Mouse (Mus musculus) forebrain, postnatal 0 days (tissue): ENCODE data around the gene Gfap. TPM values are rescaled to one million over a fixed set of nuclear protein-coding genes. Genes with fewer than 3 reads are reported as not detected.

Experiments
- ATAC-seq: fragments of 200-750 bp; cut with Nextera tagmentation; 2 replicates; pipeline ENCODE4 v1.8.0; 2017; ENCODE audit warnings: mild to moderate bottlenecking, moderate library complexity
- DNase-seq: peaks from one replicate; pipeline ENCODE4 v3.0.0-alpha.2; 2015
- H3K27ac ChIP-seq: fragments of 300-500 bp; sonication (generic); 2 replicates; pipeline ENCODE4 v1.5.1; 2014; ENCODE audit warnings: low read depth, mild to moderate bottlenecking, antibody characterized with exemption, low read length, moderate library complexity, mixed read lengths
- H3K27me3 ChIP-seq: fragments of 300-500 bp; sonication (generic); 2 replicates; pipeline ENCODE4 v1.6.1; 2014; ENCODE audit warnings: mild to moderate bottlenecking, low read length, mixed read lengths; ENCODE audit not compliant: insufficient read depth
- H3K36me3 ChIP-seq: fragments of 300-500 bp; sonication (generic); 2 replicates; pipeline ENCODE4 v1.6.1; 2014; ENCODE audit warnings: mild to moderate bottlenecking, moderate library complexity; ENCODE audit not compliant: insufficient read depth
- H3K4me1 ChIP-seq: fragments of 300-500 bp; sonication (generic); 2 replicates; pipeline ENCODE4 v1.6.1; 2014; ENCODE audit warnings: antibody characterized with exemption; ENCODE audit not compliant: insufficient read depth
- H3K4me2 ChIP-seq: fragments of 300-500 bp; sonication (generic); 2 replicates; pipeline ENCODE4 v1.6.1; 2014; ENCODE audit warnings: low read depth, mild to moderate bottlenecking, moderate library complexity
- H3K4me3 ChIP-seq: fragments of 300-500 bp; sonication (generic); 2 replicates; pipeline ENCODE4 v1.5.1; 2014; ENCODE audit warnings: low read depth, low read length, mixed read lengths
- H3K9ac ChIP-seq: fragments of 300-500 bp; sonication (generic); 2 replicates; pipeline ENCODE4 v1.6.1; 2014; ENCODE audit warnings: mild to moderate bottlenecking
- H3K9me3 ChIP-seq: fragments of 300-500 bp; sonication (generic); 2 replicates; pipeline ENCODE4 v1.6.1; 2016; ENCODE audit warnings: low read length
- CTCF ChIP-seq: sonication (generic); IDR thresholded peaks from 2 replicates; pipeline ENCODE4 v1.5.1; 2016; ENCODE audit warnings: antibody characterized with exemption, control low read depth, low read depth
- WGBS: fragments of 180-500 bp; shearing (Covaris S2); extraction: QIAGEN DNeasy Blood & Tissue Kit; methylation state at CpG from one replicate; pipeline ENCODE4 v1.1.7; 2014; 5-methylcytosine and 5-hydroxymethylcytosine counted together
- polyA plus RNA-seq: library from polyadenylated mRNA; unstranded; fragments of >200 nt; fragmentation: Nextera tagmentation; extraction: Ambion mirVana; gene quantifications from 2 replicates; pipeline ENCODE4 v1.2.1, GENCODE M21; 2015
- total RNA-seq: library from RNA; depleted of rRNA; stranded (reverse); fragments of >200 nt; gene quantifications from 2 replicates; pipeline ENCODE4 v1.2.3, GENCODE M21; 2014

The Gfap gene
- total and polyA plus RNA-seq, 2 experiments from 2014 or later = 44.4 to 52.6 TPM

- peak; percentile 51; the same call in 1 of the 2 replicates for ATAC-seq
- no peak overlapping the region for H3K9ac ChIP-seq
- no peaks in the 10 kb centered on the region for H3K9me3 ChIP-seq
- H3K36me3 ChIP-seq = peaks cover 77% of the 10 kb centered on the region
- no peak overlapping the region for H3K27ac ChIP-seq
- WGBS = 76% methylated on average over 8 of the region's 8 CpGs
- no peak for TF ChIP-seq CTCF
- peak; percentile 22 for DNase-seq
- H3K4me1 ChIP-seq = no peaks in the 10 kb centered on the region
- no peaks in the 10 kb centered on the region for H3K27me3 ChIP-seq
- H3K4me2 ChIP-seq = no peak overlapping the region
- no peak overlapping the region for H3K4me3 ChIP-seq
Observed at GRCm38 (mm10) chr11:102859933-102860332, 40.8 kb downstream of the Gfap start.

GRCm38 (mm10) chr11:102858951-102859350 is 41.8 kb downstream of the Gfap start:
- no peaks in the 10 kb centered on the region for H3K4me1 ChIP-seq
- H3K4me3 ChIP-seq = no peak overlapping the region
- ATAC-seq (peak; percentile 20; the same call in 1 of the 2 replicates), DNase-seq (no peak)
- H3K27ac ChIP-seq = no peak overlapping the region
- no peak overlapping the region for H3K9ac ChIP-seq
- TF ChIP-seq CTCF = no peak
- no peaks in the 10 kb centered on the region for H3K27me3 ChIP-seq
- no peaks in the 10 kb centered on the region for H3K9me3 ChIP-seq
- WGBS = 80% methylated on average over 11 of the region's 11 CpGs
- H3K4me2 ChIP-seq = no peak overlapping the region
- H3K36me3 ChIP-seq = peaks cover 81% of the 10 kb centered on the region

- WGBS = 89% methylated on average over 6 of the region's 6 CpGs
- peaks cover 73% of the 10 kb centered on the region for H3K36me3 ChIP-seq
- H3K4me3 ChIP-seq = no peak overlapping the region
- no peaks in the 10 kb centered on the region for H3K4me1 ChIP-seq
- H3K9ac ChIP-seq = no peak overlapping the region
- TF ChIP-seq CTCF = no peak
- H3K27me3 ChIP-seq = no peaks in the 10 kb centered on the region
- no peak overlapping the region for H3K4me2 ChIP-seq
- no peak overlapping the region for H3K27ac ChIP-seq
- ATAC-seq (no peak), DNase-seq (no peak)
- H3K9me3 ChIP-seq = no peaks in the 10 kb centered on the region
Observed at GRCm38 (mm10) chr11:102855941-102856340, 44.8 kb downstream of the Gfap start.

- Histone ChIP-seq H3K4me3 (no peak overlapping the region), H3K9me3 (no peaks in the 10 kb centered on the region), H3K27me3 (no peaks in the 10 kb centered on the region), H3K36me3 (peaks cover 76% of the 10 kb centered on the region), H3K4me2 (no peak overlapping the region), H3K27ac (no peak overlapping the region), H3K9ac (no peak overlapping the region), H3K4me1 (no peaks in the 10 kb centered on the region)
- peak; percentile 57 for TF ChIP-seq CTCF
- ATAC-seq (no peak), DNase-seq (peak; percentile 17)
Observed at GRCm38 (mm10) chr11:102853760-102854159, 47.0 kb downstream of the Gfap start.

- ATAC-seq = no peak; the same call in 1 of the 2 replicates
- H3K4me2 ChIP-seq = no peak overlapping the region
- H3K4me1 ChIP-seq = no peaks in the 10 kb centered on the region
- peaks cover 76% of the 10 kb centered on the region for H3K36me3 ChIP-seq
- TF ChIP-seq CTCF = peak; percentile 60
- H3K27ac ChIP-seq = no peak overlapping the region
- 70% methylated on average over 5 of the region's 5 CpGs for WGBS
- no peak overlapping the region for H3K4me3 ChIP-seq
- DNase-seq = peak; percentile 21
- no peak overlapping the region for H3K9ac ChIP-seq
- H3K9me3 ChIP-seq = no peaks in the 10 kb centered on the region
- no peaks in the 10 kb centered on the region for H3K27me3 ChIP-seq
Observed at GRCm38 (mm10) chr11:102851883-102852282, 48.8 kb downstream of the Gfap start.

- ATAC-seq = no peak
- no peak for DNase-seq
- Histone ChIP-seq H3K4me3 (no peak overlapping the region), H3K4me1 (no peaks in the 10 kb centered on the region), H3K27me3 (no peaks in the 10 kb centered on the region), H3K9me3 (no peaks in the 10 kb centered on the region), H3K36me3 (peaks cover 97% of the 10 kb centered on the region), H3K9ac (no peak overlapping the region), H3K4me2 (no peak overlapping the region), H3K27ac (no peak overlapping the region)
- WGBS = 90% methylated on average over 10 of the region's 10 CpGs
- TF ChIP-seq CTCF = no peak
Observed at GRCm38 (mm10) chr11:102845926-102846325, 54.8 kb downstream of the Gfap start.

GRCm38 (mm10) chr11:102838616-102839150 is 62.0 kb downstream of the Gfap start:
- Histone ChIP-seq H3K4me1 (no peaks in the 10 kb centered on the region), H3K4me2 (no peak overlapping the region), H3K36me3 (peaks cover 65% of the 10 kb centered on the region), H3K27me3 (no peaks in the 10 kb centered on the region), H3K27ac (no peak overlapping the region), H3K9me3 (no peaks in the 10 kb centered on the region), H3K9ac (no peak overlapping the region), H3K4me3 (no peak overlapping the region)
- WGBS = 86% methylated on average over 9 of the region's 9 CpGs
- ATAC-seq (no peak), DNase-seq (no peak)
- no peak for TF ChIP-seq CTCF

GRCm38 (mm10) chr11:102838126-102838525 is 62.6 kb downstream of the Gfap start:
- Histone ChIP-seq H3K36me3 (peaks cover 60% of the 10 kb centered on the region), H3K9me3 (no peaks in the 10 kb centered on the region), H3K9ac (no peak overlapping the region), H3K27me3 (no peaks in the 10 kb centered on the region), H3K4me1 (no peaks in the 10 kb centered on the region), H3K4me2 (no peak overlapping the region), H3K4me3 (no peak overlapping the region), H3K27ac (no peak overlapping the region)
- no peak for DNase-seq
- 91% methylated on average over 2 of the region's 2 CpGs for WGBS
- no peak for TF ChIP-seq CTCF
- no peak for ATAC-seq
